16 mouse cellular contexts compared by ENCODE assay signal in genomic region chr6:30922821-30923220, GRCm38 (mm10). TPM values are rescaled to one million over a fixed set of nuclear protein-coding genes. Genes with fewer than 3 reads are reported as not detected.
DNase-seq lines count a peak whose midpoint lies in the region; ATAC-seq and TF ChIP-seq lines count a peak whose summit lies in the region.
"Had no signal": no experiment of that assay in that cellular context is flagged by ENCODE, and none has a peak within 500 bp of the region (broad histone marks: within the 10 kb centered on the region; RNA-seq: fewer than 3 reads in every experiment).

No protein-coding gene starts in this region.

- H3K9ac ChIP-seq in hindbrain, postnatal 0 days (replicated peaks; ENCODE audit: low read length) = no peak overlapping the region
- no peak overlapping the region for H3K9ac ChIP-seq in hindbrain, embryonic 13.5 days
- H3K9ac ChIP-seq in midbrain, embryonic 14.5 days (replicated peaks; ENCODE audit: low read length) = no peak overlapping the region
- H3K9ac ChIP-seq in midbrain, embryonic 16.5 days (ENCODE audit: low read depth, low read length) = no peak overlapping the region
- H3K9ac ChIP-seq: forebrain, embryonic 13.5 days; kidney, embryonic 15.5 days; neural tube, embryonic 13.5 days; stomach, embryonic 15.5 days had no signal

- H3K9me3 ChIP-seq in hindbrain, postnatal 0 days (ENCODE audit: low read length) = no peaks in the 10 kb centered on the region
- no peaks in the 10 kb centered on the region; the same call in 1 of the 2 replicates for H3K9me3 ChIP-seq in hindbrain, embryonic 13.5 days
- H3K9me3 ChIP-seq in midbrain, embryonic 14.5 days (ENCODE audit: control insufficient read depth, low read length) = no peaks in the 10 kb centered on the region
- H3K9me3 ChIP-seq in midbrain, embryonic 16.5 days (replicated peaks; ENCODE audit: control insufficient read depth, low read length, poor library complexity, severe bottlenecking) = no peaks in the 10 kb centered on the region
- H3K9me3 ChIP-seq: forebrain, embryonic 13.5 days; kidney, embryonic 15.5 days; neural tube, embryonic 13.5 days; stomach, embryonic 15.5 days had no signal

- TF ChIP-seq CTCF in hindbrain, postnatal 0 days (IDR thresholded peaks at IDR 0.05; ENCODE audit: low read depth) = peak; percentile 50

- H3K36me3 ChIP-seq in hindbrain, postnatal 0 days (ENCODE audit: insufficient read depth, low read length) = no peaks in the 10 kb centered on the region
- no peaks in the 10 kb centered on the region for H3K36me3 ChIP-seq in hindbrain, embryonic 13.5 days
- H3K36me3 ChIP-seq in midbrain, embryonic 14.5 days (ENCODE audit: control insufficient read depth, insufficient read depth, low read length) = no peaks in the 10 kb centered on the region
- no peaks in the 10 kb centered on the region for H3K36me3 ChIP-seq in midbrain, embryonic 16.5 days (ENCODE audit: control insufficient read depth, insufficient read depth, low read length)
- H3K36me3 ChIP-seq in splenic B cell, adult 2 months (ENCODE audit: control insufficient read depth, insufficient read depth, low read length, poor library complexity, severe bottlenecking) = no peaks in the 10 kb centered on the region
- H3K36me3 ChIP-seq: kidney, embryonic 15.5 days; neural tube, embryonic 13.5 days; stomach, embryonic 15.5 days had no signal

- H3K27me3 ChIP-seq in hindbrain, postnatal 0 days (ENCODE audit: insufficient read depth, low read length) = no peaks in the 10 kb centered on the region
- no peaks in the 10 kb centered on the region for H3K27me3 ChIP-seq in hindbrain, embryonic 13.5 days
- H3K27me3 ChIP-seq in midbrain, embryonic 14.5 days (ENCODE audit: control insufficient read depth, insufficient read depth, low read length) = no peaks in the 10 kb centered on the region
- H3K27me3 ChIP-seq in midbrain, embryonic 16.5 days (ENCODE audit: control insufficient read depth, insufficient read depth, low read depth, low read length) = no peaks in the 10 kb centered on the region
- H3K27me3 ChIP-seq in splenic B cell, adult 2 months (ENCODE audit: control insufficient read depth, insufficient read depth, low read length, poor library complexity, severe bottlenecking) = no peaks in the 10 kb centered on the region
- H3K27me3 ChIP-seq: forebrain, embryonic 13.5 days; kidney, embryonic 15.5 days; neural tube, embryonic 13.5 days; stomach, embryonic 15.5 days had no signal

- peak; percentile 34 for DNase-seq in hindbrain, postnatal 0 days (ENCODE audit: low spot score)
- peak; percentile 53 for DNase-seq in midbrain, embryonic 14.5 days
- DNase-seq in R1 (ENCODE audit: low read depth, low spot score) = peak; percentile 13
- peak; percentile 9 for DNase-seq in splenic B cell, adult 2 months (ENCODE audit: low read depth, low spot score)
- no peak for DNase-seq in testis, postnatal 10 days (ENCODE audit: low spot score)

- H3K4me2 ChIP-seq in hindbrain, postnatal 0 days (ENCODE audit: low read depth, low read length) = no peak overlapping the region
- H3K4me2 ChIP-seq in hindbrain, embryonic 13.5 days = no peak overlapping the region
- H3K4me2 ChIP-seq in midbrain, embryonic 14.5 days (ENCODE audit: low read length) = no peak overlapping the region
- H3K4me2 ChIP-seq in midbrain, embryonic 16.5 days (ENCODE audit: low read length) = no peak overlapping the region
- H3K4me2 ChIP-seq: forebrain, embryonic 13.5 days; liver, embryonic 11.5 days; neural tube, embryonic 13.5 days; stomach, embryonic 15.5 days had no signal

- no peak for ATAC-seq in hindbrain, postnatal 0 days
- no peak for ATAC-seq in hindbrain, embryonic 13.5 days (ENCODE audit: low FRiP score)
- no peak for ATAC-seq in midbrain, embryonic 14.5 days (ENCODE audit: low FRiP score, low TSS enrichment)
- no peak for ATAC-seq in midbrain, embryonic 16.5 days
- ATAC-seq in erythroid progenitor cell, adult 5-6 weeks (replicated peaks; ENCODE audit: low FRiP score, poor library complexity, severe bottlenecking) = no peak
- ATAC-seq: forebrain, embryonic 13.5 days had no signal

- H3K27ac ChIP-seq in hindbrain, postnatal 0 days = no peak overlapping the region
- H3K27ac ChIP-seq in hindbrain, embryonic 13.5 days = no peak overlapping the region
- no peak overlapping the region for H3K27ac ChIP-seq in midbrain, embryonic 14.5 days (replicated peaks; ENCODE audit: low read depth, low read length)
- no peak overlapping the region for H3K27ac ChIP-seq in midbrain, embryonic 16.5 days (ENCODE audit: low read length)
- H3K27ac ChIP-seq: forebrain, embryonic 13.5 days; kidney, embryonic 15.5 days; neural tube, embryonic 13.5 days; stomach, embryonic 15.5 days had no signal

- no peaks in the 10 kb centered on the region for H3K4me1 ChIP-seq in hindbrain, postnatal 0 days (ENCODE audit: insufficient read depth, low read length)
- H3K4me1 ChIP-seq in hindbrain, embryonic 13.5 days (replicated peaks) = peaks cover 5% of the 10 kb centered on the region
- H3K4me1 ChIP-seq in midbrain, embryonic 14.5 days (ENCODE audit: control insufficient read depth, insufficient read depth, low read length) = no peaks in the 10 kb centered on the region
- H3K4me1 ChIP-seq in midbrain, embryonic 16.5 days (ENCODE audit: control insufficient read depth, insufficient read depth, low read length) = no peaks in the 10 kb centered on the region
- H3K4me1 ChIP-seq: forebrain, embryonic 13.5 days; stomach, embryonic 15.5 days had no signal

- no peak overlapping the region for H3K4me3 ChIP-seq in hindbrain, postnatal 0 days (ENCODE audit: low read length)
- no peak overlapping the region for H3K4me3 ChIP-seq in hindbrain, embryonic 13.5 days
- H3K4me3 ChIP-seq in midbrain, embryonic 14.5 days (replicated peaks; ENCODE audit: low read depth, low read length) = no peak overlapping the region
- H3K4me3 ChIP-seq in midbrain, embryonic 16.5 days (ENCODE audit: low read depth, low read length) = no peak overlapping the region
- H3K4me3 ChIP-seq: forebrain, embryonic 13.5 days; kidney, embryonic 15.5 days; megakaryocyte, embryonic 14.5 days; neural tube, embryonic 13.5 days; stomach, embryonic 15.5 days had no signal

- 46% methylated on average over 2 of the region's 2 CpGs for WGBS in hindbrain, postnatal 0 days
- 45% methylated on average over 2 of the region's 2 CpGs for WGBS in hindbrain, embryonic 13.5 days
- 41% methylated on average over 2 of the region's 2 CpGs for WGBS in midbrain, embryonic 14.5 days
- WGBS in midbrain, embryonic 16.5 days = 46% methylated on average over 2 of the region's 2 CpGs

RNA-seq across cellular contexts. Expression of gene Tsga13, which starts 7.4 kb away (rescaled TPM):
- total RNA-seq in hindbrain, postnatal 0 days (2014; rRNA removed) = not detected in 2 replicates
- polyA plus RNA-seq in hindbrain, postnatal 0 days (2015; fragmentation: Nextera tagmentation; extraction: Ambion mirVana) = 0.42 and 0.59 TPM in 2 replicates
- 0.44 and 0.63 TPM in 2 replicates for polyA plus RNA-seq in hindbrain, embryonic 13.5 days (2015; fragmentation: Nextera tagmentation; extraction: Ambion mirVana)
- polyA plus RNA-seq in midbrain, embryonic 14.5 days (2014; fragmentation: Nextera tagmentation; extraction: Ambion mirVana) = 0.39 TPM in 1 of 2 replicates, not detected in the other
- 0.16 and 0.39 TPM in 2 replicates for polyA plus RNA-seq in midbrain, embryonic 16.5 days (2015; fragmentation: Nextera tagmentation; extraction: Ambion mirVana)
- total RNA-seq in erythroid progenitor cell, adult 5-6 weeks (2015; ENCODE audit: low replicate concordance) = not detected in 2 replicates
- total RNA-seq in erythroid progenitor cell, adult 5-6 weeks (2017; ENCODE audit: low replicate concordance) = not detected in 2 replicates
- total RNA-seq: granulocyte monocyte progenitor cell, adult 5-6 weeks; hematopoietic stem cell, adult 5-6 weeks had no signal
- polyA plus RNA-seq: liver, embryonic 11.5 days; neural tube, embryonic 13.5 days had no signal

RNA-seq across cellular contexts. Expression of gene Copg2, which starts 26.2 kb away (rescaled TPM):
- total RNA-seq in hindbrain, postnatal 0 days (2014; rRNA removed) = 35.6 and 43.5 TPM in 2 replicates
- 29.7 and 30.7 TPM in 2 replicates for polyA plus RNA-seq in hindbrain, postnatal 0 days (2015; fragmentation: Nextera tagmentation; extraction: Ambion mirVana)
- 31.8 and 34.9 TPM in 2 replicates for polyA plus RNA-seq in hindbrain, embryonic 13.5 days (2015; fragmentation: Nextera tagmentation; extraction: Ambion mirVana)
- polyA plus RNA-seq in midbrain, embryonic 14.5 days (2014; fragmentation: Nextera tagmentation; extraction: Ambion mirVana) = 47.4 and 53.1 TPM in 2 replicates
- 26.8 and 31.8 TPM in 2 replicates for polyA plus RNA-seq in midbrain, embryonic 16.5 days (2015; fragmentation: Nextera tagmentation; extraction: Ambion mirVana)
- total RNA-seq in erythroid progenitor cell, adult 5-6 weeks (2015; ENCODE audit: low replicate concordance) = 12.6 and 18.0 TPM in 2 replicates
- 7.0 and 10.0 TPM in 2 replicates for total RNA-seq in erythroid progenitor cell, adult 5-6 weeks (2017; ENCODE audit: low replicate concordance)

RNA-seq across cellular contexts. Expression of gene Klf14, which starts 36.1 kb away (rescaled TPM):
- total RNA-seq in hindbrain, postnatal 0 days (2014; rRNA removed) = 0.61 and 0.99 TPM in 2 replicates
- polyA plus RNA-seq in hindbrain, postnatal 0 days (2015; fragmentation: Nextera tagmentation; extraction: Ambion mirVana) = 0.63 and 0.82 TPM in 2 replicates
- 0.10 and 0.26 TPM in 2 replicates for polyA plus RNA-seq in hindbrain, embryonic 13.5 days (2015; fragmentation: Nextera tagmentation; extraction: Ambion mirVana)
- 0.07 TPM in 2 replicates for polyA plus RNA-seq in midbrain, embryonic 14.5 days (2014; fragmentation: Nextera tagmentation; extraction: Ambion mirVana)
- 0.17 and 0.28 TPM in 2 replicates for polyA plus RNA-seq in midbrain, embryonic 16.5 days (2015; fragmentation: Nextera tagmentation; extraction: Ambion mirVana)
- total RNA-seq in erythroid progenitor cell, adult 5-6 weeks (2015; ENCODE audit: low replicate concordance) = not detected in 2 replicates
- not detected in 2 replicates for total RNA-seq in erythroid progenitor cell, adult 5-6 weeks (2017; ENCODE audit: low replicate concordance)
- total RNA-seq: granulocyte monocyte progenitor cell, adult 5-6 weeks; hematopoietic stem cell, adult 5-6 weeks had no signal
